Mouse (Mus musculus) right cerebral cortex, adult 18-20 months (tissue): ENCODE results near the gene Atp4a.
"Not testable (repeated sequence)": the region's sequence is repeated elsewhere in the genome, so short reads cannot be mapped to it uniquely, and the experiment has no call there.

Experiments
- DNase-seq: peaks from one replicate; pipeline ENCODE4 v3.0.0; 2022; ENCODE audit warnings: mixed read lengths

Atp4a gene

GRCm38 (mm10) chr7:30730064-30730722 is 18.2 kb downstream of the Atp4a start:
- DNase-seq = not testable (repeated sequence)

- DNase-seq = no peak
Measured at GRCm38 (mm10) chr7:30736211-30736610, 24.2 kb downstream of the Atp4a start.

GRCm38 (mm10) chr7:30742570-30742969 is 30.6 kb downstream of the Atp4a start:
- not testable (repeated sequence) for DNase-seq

GRCm38 (mm10) chr7:30743617-30744016 is 31.6 kb downstream of the Atp4a start, which contains the start of gene Gapdhs:
Gene Gapdhs, minus strand, starts transcription at chr7:30743681.
- not testable (repeated sequence) for DNase-seq

- DNase-seq = no peak
Measured at GRCm38 (mm10) chr7:30744022-30744598, 32.1 kb downstream of the Atp4a start.

- no peak for DNase-seq
Measured at GRCm38 (mm10) chr7:30747525-30748204, 35.7 kb downstream of the Atp4a start.

GRCm38 (mm10) chr7:30749824-30750606 is 38.0 kb downstream of the Atp4a start:
- no peak for DNase-seq

GRCm38 (mm10) chr7:30751086-30751669 is 39.2 kb downstream of the Atp4a start, which contains the start of gene Sbsn:
Gene Sbsn, plus strand, starts transcription at chr7:30751471.
- DNase-seq = no peak

GRCm38 (mm10) chr7:30757001-30757400 is 45.0 kb downstream of the Atp4a start:
- DNase-seq = no peak

GRCm38 (mm10) chr7:30758853-30759252 is 46.8 kb downstream of the Atp4a start:
- no peak for DNase-seq

GRCm38 (mm10) chr7:30761769-30762352 is 49.9 kb downstream of the Atp4a start:
- no peak for DNase-seq

GRCm38 (mm10) chr7:30763456-30763855 is 51.4 kb downstream of the Atp4a start, which contains the start of gene Dmkn:
Gene Dmkn, plus strand, starts transcription at chr7:30763756.
- no peak for DNase-seq

GRCm38 (mm10) chr7:30765173-30765572 is 53.2 kb downstream of the Atp4a start:
- no peak for DNase-seq

GRCm38 (mm10) chr7:30766408-30766807 is 54.4 kb downstream of the Atp4a start:
- no peak for DNase-seq

GRCm38 (mm10) chr7:30769236-30769635 is 57.2 kb downstream of the Atp4a start:
- no peak for DNase-seq
